Mouse (Mus musculus) hindbrain, embryonic 11.5 days (tissue): Measurements from ENCODE around the gene Diras1. TPM values are rescaled to one million over a fixed set of nuclear protein-coding genes. Genes with fewer than 3 reads are reported as not detected.

Source experiments
- ATAC-seq: fragments of 200-750 bp; cut with Nextera tagmentation; 2 replicates; pipeline ENCODE4 v1.8.0; 2017; ENCODE audit warnings: mild to moderate bottlenecking, moderate TSS enrichment, moderate library complexity; ENCODE audit not compliant: low FRiP score
- DNase-seq: peaks from one replicate; pipeline ENCODE4 v3.0.0-alpha.2; 2015; ENCODE audit warnings: low spot score
- H3K27ac ChIP-seq: fragments of 300-500 bp; sonication (generic); 2 replicates; pipeline ENCODE4 v1.5.1; 2014; ENCODE audit warnings: mild to moderate bottlenecking, low read depth, low read length
- H3K27me3 ChIP-seq: fragments of 300-500 bp; sonication (generic); 2 replicates; pipeline ENCODE4 v1.6.1; 2014; ENCODE audit warnings: mild to moderate bottlenecking, low read length, moderate library complexity, mixed read lengths; ENCODE audit not compliant: control insufficient read depth, insufficient read depth
- H3K36me3 ChIP-seq: fragments of 300-500 bp; sonication (generic); 2 replicates; pipeline ENCODE4 v1.6.1; 2014; ENCODE audit warnings: mild to moderate bottlenecking, low read length, moderate library complexity, mixed read lengths; ENCODE audit not compliant: control insufficient read depth, insufficient read depth
- H3K4me1 ChIP-seq: fragments of 300-500 bp; sonication (generic); replicated peaks from 2 replicates; pipeline ENCODE4 v1.6.1; 2014; ENCODE audit warnings: low read length, mixed read lengths; ENCODE audit not compliant: control insufficient read depth, insufficient read depth
- H3K4me2 ChIP-seq: fragments of 300-500 bp; sonication (generic); replicated peaks from 2 replicates; pipeline ENCODE4 v1.6.1; 2014; ENCODE audit warnings: mild to moderate bottlenecking, low read depth, low read length
- H3K4me3 ChIP-seq: fragments of 300-500 bp; sonication (generic); 2 replicates; pipeline ENCODE4 v1.5.1; 2014; ENCODE audit warnings: low read depth, low read length
- H3K9ac ChIP-seq: fragments of 300-500 bp; sonication (generic); 2 replicates; pipeline ENCODE4 v1.6.1; 2014; ENCODE audit warnings: low read depth, low read length
- H3K9me3 ChIP-seq: fragments of 300-500 bp; sonication (generic); 2 replicates; pipeline ENCODE4 v1.6.1; 2016; ENCODE audit warnings: low read length; ENCODE audit not compliant: control insufficient read depth
- WGBS: fragments of 180-500 bp; shearing (Covaris S2); extraction: QIAGEN DNeasy Blood & Tissue Kit; methylation state at CpG from one replicate; pipeline ENCODE4 v1.1.7; 2014; 5-methylcytosine and 5-hydroxymethylcytosine counted together
- polyA plus RNA-seq: library from polyadenylated mRNA; unstranded; fragments of >200 nt; fragmentation: Nextera tagmentation; extraction: Ambion mirVana; gene quantifications from 2 replicates; pipeline ENCODE4 v1.2.1, GENCODE M21; 2014

Diras1 gene
- polyA plus RNA-seq, 1 experiment from 2014 or later = 3.4 TPM

DNA sequence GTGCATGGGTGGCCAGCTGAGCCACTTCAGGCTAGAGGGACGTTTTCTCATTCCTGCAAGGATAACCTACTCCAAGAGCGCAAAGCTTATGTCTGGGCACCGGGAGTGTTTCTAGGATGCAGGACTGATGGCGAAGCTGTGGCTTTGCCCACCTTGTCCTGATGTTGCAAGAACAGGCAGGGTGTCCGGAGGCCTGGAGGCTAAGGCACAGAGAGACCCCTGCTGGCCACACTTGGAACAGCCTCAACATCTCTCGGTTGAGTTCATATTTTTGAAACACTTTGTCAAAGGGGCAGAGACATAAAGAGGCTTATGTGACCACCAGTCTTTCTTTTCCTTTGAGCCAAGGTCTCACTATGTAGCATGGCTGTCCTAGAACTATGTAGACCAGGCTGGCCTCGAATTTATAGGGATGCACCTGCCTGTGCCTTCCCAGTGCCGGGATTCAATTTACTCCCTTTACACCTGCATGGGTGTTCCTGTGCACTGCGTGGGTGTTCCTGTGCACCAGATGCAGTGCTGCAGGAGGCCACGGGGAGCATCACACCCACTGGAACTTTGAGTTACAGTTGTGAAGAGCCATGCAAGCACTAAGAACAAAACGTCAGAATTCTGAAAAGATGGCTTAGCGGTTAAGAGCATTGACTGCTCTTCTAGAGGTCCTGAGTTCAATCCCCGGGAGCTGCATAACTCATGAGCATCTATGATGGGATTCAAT, 16.2 kb upstream of the Diras1 start:
- WGBS = 35% methylated on average over 13 of the region's 13 CpGs
- no peaks in the 10 kb centered on the region for H3K27me3 ChIP-seq
- peaks cover 13% of the 10 kb centered on the region for H3K36me3 ChIP-seq
- H3K9ac ChIP-seq = no peak overlapping the region
- DNase-seq = peak; percentile 84
- 0 out of 2 replicates have a peak, but pooled peaks cover 2% of the 10 kb centered on the region for H3K4me1 ChIP-seq
- H3K4me2 ChIP-seq = no peak overlapping the region
- no peaks in the 10 kb centered on the region for H3K9me3 ChIP-seq
- ATAC-seq = no peak
- H3K27ac ChIP-seq = no peak overlapping the region
- no peak overlapping the region for H3K4me3 ChIP-seq

DNA sequence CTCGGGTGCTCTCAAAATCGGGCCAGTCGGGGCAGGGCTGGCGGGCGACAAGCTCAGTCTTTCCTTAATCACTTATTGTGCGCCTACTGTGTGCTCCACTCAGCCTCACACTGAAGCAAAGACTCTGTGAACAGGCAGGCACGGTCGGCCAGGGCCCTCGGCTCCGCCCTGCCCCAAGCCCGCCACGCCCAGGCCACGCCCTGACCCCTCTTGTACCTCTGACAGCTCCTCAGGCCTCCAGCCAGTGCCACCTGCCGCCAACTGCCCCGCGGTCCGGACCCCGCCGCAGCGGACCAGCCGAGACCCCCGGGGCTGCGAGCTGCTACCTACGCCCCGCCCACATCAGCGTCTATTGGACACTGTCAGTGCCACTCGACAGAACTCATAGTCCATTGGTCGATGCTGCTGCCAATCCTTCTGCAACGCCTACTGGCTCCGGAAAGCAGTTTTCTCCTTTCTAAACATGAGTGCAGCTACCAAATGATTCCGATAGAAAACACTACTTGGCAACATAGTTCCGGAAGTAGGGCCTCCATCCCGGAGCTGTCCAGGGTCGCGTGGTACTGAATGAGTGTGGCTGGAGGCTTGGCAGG, 11.6 kb upstream of the Diras1 start, which contains the start of gene Slc39a3:
Gene Slc39a3, minus strand, starts transcription at position 439 of the 593 bp plus-strand sequence.
- Histone ChIP-seq H3K27ac (peak within 1 kb of the TSS; percentile 56), H3K9me3 (no peaks in the 10 kb centered on the region), H3K9ac (peak within 1 kb of the TSS; percentile 71), H3K36me3 (no peaks in the 10 kb centered on the region), H3K4me3 (peak within 1 kb of the TSS; percentile 74), H3K27me3 (no peaks in the 10 kb centered on the region), H3K4me1 (0 out of 2 replicates have a peak, but pooled peaks cover 2% of the 10 kb centered on the region), H3K4me2 (peak within 1 kb of the TSS; percentile 44)
- ATAC-seq (peak; percentile 99), DNase-seq (peak; percentile 100)
- WGBS = under 1% methylated on average over 35 of the region's 35 CpGs

GRCm38 (mm10) chr10:81036251-81036650, 10.8 kb upstream of the Diras1 start:
- DNase-seq (no peak), ATAC-seq (no peak)
- no peak overlapping the region for H3K27ac ChIP-seq
- no peak overlapping the region for H3K9ac ChIP-seq
- no peak overlapping the region for H3K4me3 ChIP-seq
- no peak overlapping the region for H3K4me2 ChIP-seq
- H3K36me3 ChIP-seq = no peaks in the 10 kb centered on the region
- WGBS = 75% methylated on average over 7 of the region's 7 CpGs
- no peaks in the 10 kb centered on the region for H3K27me3 ChIP-seq
- 0 out of 2 replicates have a peak, but pooled peaks cover 2% of the 10 kb centered on the region for H3K4me1 ChIP-seq
- no peaks in the 10 kb centered on the region for H3K9me3 ChIP-seq

- no peak for ATAC-seq
- 81% methylated on average over 10 of the region's 10 CpGs for WGBS
These were observed 8.1 kb upstream of the Diras1 start for GRCm38 (mm10) chr10:81033586-81033985.

DNA sequence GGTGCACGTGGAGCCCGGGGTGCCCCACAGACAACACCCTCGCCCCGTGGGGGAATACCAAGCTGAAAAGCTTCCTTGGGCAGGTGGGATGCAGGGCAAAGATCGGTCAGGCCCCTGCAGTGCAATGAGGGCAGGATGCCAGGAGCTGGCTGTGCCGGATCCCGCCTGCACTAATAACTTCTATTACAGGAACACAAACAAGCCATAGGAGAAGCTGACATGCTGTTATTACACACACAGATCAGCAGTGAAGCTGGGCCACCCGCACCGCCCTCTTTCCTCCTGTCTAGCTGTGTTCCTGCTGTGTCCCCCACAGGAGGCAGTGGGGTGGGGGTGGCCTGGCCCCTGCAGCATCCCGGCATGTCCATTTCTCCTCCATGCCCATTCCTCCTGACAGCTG, 3.6 kb upstream of the Diras1 start:
- H3K27me3 ChIP-seq = peaks cover 8% of the 10 kb centered on the region
- H3K9ac ChIP-seq = 0 out of 2 replicates have a peak overlapping the region, but pooled peaks have one; percentile 15
- no peaks in the 10 kb centered on the region for H3K4me1 ChIP-seq
- no peak overlapping the region for H3K4me3 ChIP-seq
- H3K36me3 ChIP-seq = peaks cover 5% of the 10 kb centered on the region; the same call in 1 of the 2 replicates
- ATAC-seq (no peak), DNase-seq (no peak)
- 79% methylated on average over 10 of the region's 10 CpGs for WGBS
- no peak overlapping the region for H3K4me2 ChIP-seq
- no peaks in the 10 kb centered on the region for H3K9me3 ChIP-seq
- no peak overlapping the region for H3K27ac ChIP-seq

More at GRCm38 (mm10) chr10:81033586-81033985, 8.1 kb upstream of the Diras1 start:
- no peak overlapping the region for H3K4me3 ChIP-seq
- H3K27ac ChIP-seq = no peak overlapping the region
- peaks cover 5% of the 10 kb centered on the region; the same call in 1 of the 2 replicates for H3K36me3 ChIP-seq
- H3K9ac ChIP-seq = no peak overlapping the region
- no peaks in the 10 kb centered on the region for H3K9me3 ChIP-seq
- H3K27me3 ChIP-seq = no peaks in the 10 kb centered on the region; the same call in 1 of the 2 replicates
- DNase-seq = no peak
- no peak overlapping the region for H3K4me2 ChIP-seq
- 0 out of 2 replicates have a peak, but pooled peaks cover 2% of the 10 kb centered on the region for H3K4me1 ChIP-seq

GRCm38 (mm10) chr10:81028219-81028618, 2.8 kb upstream of the Diras1 start:
- Histone ChIP-seq H3K4me1 (no peaks in the 10 kb centered on the region), H3K27me3 (peaks cover 8% of the 10 kb centered on the region), H3K27ac (no peak overlapping the region), H3K36me3 (peaks cover 5% of the 10 kb centered on the region; the same call in 1 of the 2 replicates), H3K4me2 (no peak overlapping the region), H3K9ac (no peak overlapping the region), H3K4me3 (no peak overlapping the region), H3K9me3 (no peaks in the 10 kb centered on the region)
- DNase-seq (no peak), ATAC-seq (no peak)

DNA sequence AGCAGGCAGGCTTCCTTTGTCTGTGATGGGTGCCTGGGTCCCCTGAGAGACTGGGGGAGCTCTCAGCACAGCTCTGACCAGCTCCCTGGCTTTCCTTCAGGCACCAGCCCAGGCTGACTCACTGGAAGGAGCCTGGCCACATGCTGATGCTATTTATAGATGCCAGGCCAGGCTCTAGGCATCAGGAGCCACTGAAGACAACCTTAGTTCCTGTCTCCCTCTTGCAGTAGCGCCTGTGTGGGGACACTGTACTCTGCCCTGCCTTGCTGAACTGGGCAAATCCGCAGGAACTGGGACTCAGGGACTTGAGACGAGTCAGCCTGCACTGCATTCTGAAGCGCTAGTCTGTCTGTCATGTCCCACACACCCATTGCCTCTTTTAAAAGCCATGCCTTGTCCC, 1.9 kb upstream of the Diras1 start:
- no peak overlapping the region for H3K4me2 ChIP-seq
- no peaks in the 10 kb centered on the region for H3K9me3 ChIP-seq
- 73% methylated on average over 4 of the region's 4 CpGs for WGBS
- H3K27ac ChIP-seq = no peak overlapping the region
- H3K36me3 ChIP-seq = peaks cover 5% of the 10 kb centered on the region; the same call in 1 of the 2 replicates
- DNase-seq = no peak
- H3K4me1 ChIP-seq = no peaks in the 10 kb centered on the region
- peaks cover 10% of the 10 kb centered on the region for H3K27me3 ChIP-seq
- no peak overlapping the region for H3K9ac ChIP-seq
- ATAC-seq = no peak
- H3K4me3 ChIP-seq = no peak overlapping the region

GRCm38 (mm10) chr10:81026857-81027256, 1.4 kb upstream of the Diras1 start:
- Histone ChIP-seq H3K4me1 (no peaks in the 10 kb centered on the region), H3K27me3 (peaks cover 13% of the 10 kb centered on the region), H3K9me3 (no peaks in the 10 kb centered on the region), H3K4me2 (no peak overlapping the region), H3K9ac (no peak overlapping the region), H3K4me3 (no peak overlapping the region), H3K36me3 (peaks cover 5% of the 10 kb centered on the region; the same call in 1 of the 2 replicates), H3K27ac (no peak overlapping the region)
- no peak for DNase-seq
- no peak for ATAC-seq
- WGBS = 92% methylated on average over 5 of the region's 5 CpGs
